Mouse (Mus musculus): Measurements from ENCODE around the gene Angel1. TPM values are rescaled to one million over a fixed set of nuclear protein-coding genes. Genes with fewer than 3 reads are reported as not detected.

Angel1 gene
- polyA plus RNA-seq, 1 experiment from 2014 or later, result 10.6 TPM

DNA sequence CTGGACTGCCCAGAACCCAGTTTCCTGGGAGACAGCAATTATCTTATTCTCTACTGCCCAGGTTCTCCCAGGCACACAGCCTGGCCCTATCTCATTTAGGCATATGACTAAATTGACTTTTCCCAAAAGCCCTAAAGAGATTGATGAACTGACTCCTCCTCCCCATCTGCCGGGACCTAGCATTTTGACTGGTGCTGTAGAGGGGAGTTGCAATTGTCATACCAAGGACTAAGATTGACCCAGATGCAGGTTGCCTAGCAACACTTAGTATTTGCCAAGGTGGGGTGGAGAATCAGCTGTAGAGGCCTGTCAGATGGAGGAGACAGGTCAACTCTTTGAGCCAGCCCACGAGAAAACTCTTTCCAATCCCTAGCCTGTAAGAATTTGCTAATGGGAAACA lies 28.3 kb downstream of the Angel1 start:
- 70% methylated on average over 2 of the region's 2 CpGs for WGBS
- Histone ChIP-seq H3K9me3 (ENCODE audit: control insufficient read depth, low read length) (no peaks in the 10 kb centered on the region), H3K36me3 (ENCODE audit: control insufficient read depth, insufficient read depth) (peaks cover 19% of the 10 kb centered on the region), H3K27me3 (replicated peaks; ENCODE audit: control insufficient read depth, insufficient read depth, low read length) (no peaks in the 10 kb centered on the region), H3K4me2 (ENCODE audit: low read length) (no peak overlapping the region), H3K4me3 (replicated peaks; ENCODE audit: low read length) (no peak overlapping the region), H3K27ac (ENCODE audit: low read length) (no peak overlapping the region; the same call in 1 of the 2 replicates), H3K4me1 (replicated peaks; ENCODE audit: control insufficient read depth, insufficient read depth, low read length) (peaks cover 28% of the 10 kb centered on the region), H3K9ac (replicated peaks; ENCODE audit: low read depth, low read length) (no peak overlapping the region)
- ATAC-seq, result no peak

DNA sequence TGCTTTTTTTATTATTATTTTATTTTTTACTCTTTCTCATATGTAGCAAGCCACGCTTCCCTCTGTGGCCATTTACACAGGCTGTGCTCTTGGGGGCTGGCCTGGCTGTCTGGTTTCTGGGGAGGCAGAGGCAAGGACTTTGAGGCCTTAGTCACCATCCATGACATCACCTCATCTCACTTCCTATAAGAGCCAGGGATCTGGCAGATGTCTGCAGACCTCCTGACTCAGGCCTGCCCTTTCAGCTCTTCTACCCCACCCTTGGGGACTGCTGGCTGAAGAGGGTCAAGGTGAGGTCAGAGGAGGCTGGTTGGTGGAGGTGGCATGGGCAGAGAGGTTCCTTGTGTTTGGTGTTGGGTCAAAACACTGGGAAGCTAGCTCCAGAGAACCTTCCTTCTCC lies 31.8 kb downstream of the Angel1 start:
- Histone ChIP-seq H3K4me1 (replicated peaks; ENCODE audit: control insufficient read depth, insufficient read depth, low read length) (peaks cover 9% of the 10 kb centered on the region), H3K9me3 (ENCODE audit: control insufficient read depth, low read length) (no peaks in the 10 kb centered on the region), H3K27me3 (replicated peaks; ENCODE audit: control insufficient read depth, insufficient read depth, low read length) (no peaks in the 10 kb centered on the region), H3K4me3 (replicated peaks; ENCODE audit: low read length) (no peak overlapping the region), H3K27ac (ENCODE audit: low read length) (no peak overlapping the region), H3K36me3 (ENCODE audit: control insufficient read depth, insufficient read depth) (peaks cover 24% of the 10 kb centered on the region), H3K4me2 (ENCODE audit: low read length) (no peak overlapping the region), H3K9ac (replicated peaks; ENCODE audit: low read depth, low read length) (no peak overlapping the region)
- no peak for ATAC-seq
- 96% methylated on average over 1 of the region's 1 CpGs for WGBS

DNA sequence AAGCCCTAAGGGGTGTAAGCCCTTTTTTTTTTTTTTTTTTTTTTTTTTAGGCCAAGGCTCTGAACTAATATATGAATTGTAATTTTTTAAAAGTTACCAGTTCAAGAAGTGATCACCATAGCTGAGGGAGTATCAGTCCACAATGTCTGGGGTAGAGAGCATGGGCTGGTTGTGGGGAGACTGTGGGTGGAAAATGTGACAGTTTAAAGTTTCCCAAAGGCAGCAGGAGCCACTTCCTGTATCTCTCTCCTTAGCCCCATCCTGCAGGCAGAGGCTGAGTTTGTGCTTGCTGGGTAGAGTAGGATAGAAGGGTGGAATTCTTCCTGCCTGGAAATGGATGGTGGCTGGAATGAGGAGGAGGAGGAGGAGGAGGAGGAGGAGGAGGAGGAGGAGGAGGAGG lies 32.9 kb downstream of the Angel1 start:
- ATAC-seq, result no peak
- no peak overlapping the region for H3K9ac ChIP-seq (replicated peaks; ENCODE audit: low read depth, low read length)
- no peaks in the 10 kb centered on the region for H3K9me3 ChIP-seq (ENCODE audit: control insufficient read depth, low read length)
- peaks cover 34% of the 10 kb centered on the region for H3K36me3 ChIP-seq (ENCODE audit: control insufficient read depth, insufficient read depth)
- H3K27ac ChIP-seq (ENCODE audit: low read length), result no peak overlapping the region
- no peak overlapping the region for H3K4me2 ChIP-seq (ENCODE audit: low read length)
- H3K27me3 ChIP-seq (replicated peaks; ENCODE audit: control insufficient read depth, insufficient read depth, low read length), result no peaks in the 10 kb centered on the region
- no peaks in the 10 kb centered on the region for H3K4me1 ChIP-seq (replicated peaks; ENCODE audit: control insufficient read depth, insufficient read depth, low read length)
- H3K4me3 ChIP-seq (replicated peaks; ENCODE audit: low read length), result no peak overlapping the region

DNA sequence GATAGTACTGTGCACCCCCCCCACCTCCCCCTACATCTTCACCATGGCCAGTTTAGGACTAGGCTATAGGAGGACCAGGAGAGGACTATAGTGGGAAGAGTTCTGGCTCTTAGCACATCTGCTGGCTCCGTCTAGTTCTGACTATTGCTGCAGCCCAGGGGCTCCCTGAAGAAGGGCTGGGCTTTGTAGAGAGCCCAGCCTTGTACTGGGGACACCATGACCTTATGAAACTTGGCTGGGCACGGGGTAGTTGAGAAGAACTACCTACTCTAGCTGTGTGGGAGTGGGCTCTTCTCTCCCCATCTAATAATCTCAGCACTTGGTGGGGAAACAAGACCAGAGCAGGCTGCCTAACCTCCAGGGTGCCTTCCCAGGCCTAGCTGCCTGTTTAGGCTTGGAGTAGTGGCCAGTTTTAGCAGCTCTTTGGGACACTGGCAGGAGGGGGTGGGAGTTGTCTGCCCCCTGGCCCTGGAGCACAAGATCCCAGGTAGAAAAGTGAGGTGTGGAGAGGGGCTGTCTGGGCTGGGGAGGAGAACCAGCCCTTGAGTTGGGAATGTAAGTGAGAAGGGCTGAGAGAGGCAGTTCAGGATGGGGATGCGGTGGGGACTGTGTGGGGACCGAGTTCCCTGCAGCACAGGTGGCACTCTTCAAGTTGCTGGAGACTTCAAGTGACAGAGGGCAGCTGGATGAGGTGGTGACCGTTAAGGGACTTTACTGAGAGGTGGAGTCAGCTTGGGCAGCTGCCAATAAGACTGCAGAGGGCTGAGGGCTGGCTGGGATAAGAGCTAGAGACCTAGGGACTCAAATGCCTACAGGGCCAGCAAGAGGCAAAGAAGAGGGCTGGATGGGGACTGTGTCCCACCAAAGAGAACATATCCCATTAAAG lies 33.5 kb downstream of the Angel1 start:
- H3K4me3 ChIP-seq (replicated peaks; ENCODE audit: low read length), result no peak overlapping the region
- H3K9me3 ChIP-seq (ENCODE audit: control insufficient read depth, low read length), result no peaks in the 10 kb centered on the region
- no peak overlapping the region for H3K27ac ChIP-seq (ENCODE audit: low read length)
- H3K36me3 ChIP-seq (ENCODE audit: control insufficient read depth, insufficient read depth), result peaks cover 38% of the 10 kb centered on the region
- H3K9ac ChIP-seq (replicated peaks; ENCODE audit: low read depth, low read length), result no peak overlapping the region
- no peak overlapping the region for H3K4me2 ChIP-seq (ENCODE audit: low read length)
- 66% methylated on average over 5 of the region's 5 CpGs for whole genome bisulfite sequencing
- ATAC-seq, result no peak
- H3K27me3 ChIP-seq (replicated peaks; ENCODE audit: control insufficient read depth, insufficient read depth, low read length), result no peaks in the 10 kb centered on the region
- no peaks in the 10 kb centered on the region for H3K4me1 ChIP-seq (replicated peaks; ENCODE audit: control insufficient read depth, insufficient read depth, low read length)

DNA sequence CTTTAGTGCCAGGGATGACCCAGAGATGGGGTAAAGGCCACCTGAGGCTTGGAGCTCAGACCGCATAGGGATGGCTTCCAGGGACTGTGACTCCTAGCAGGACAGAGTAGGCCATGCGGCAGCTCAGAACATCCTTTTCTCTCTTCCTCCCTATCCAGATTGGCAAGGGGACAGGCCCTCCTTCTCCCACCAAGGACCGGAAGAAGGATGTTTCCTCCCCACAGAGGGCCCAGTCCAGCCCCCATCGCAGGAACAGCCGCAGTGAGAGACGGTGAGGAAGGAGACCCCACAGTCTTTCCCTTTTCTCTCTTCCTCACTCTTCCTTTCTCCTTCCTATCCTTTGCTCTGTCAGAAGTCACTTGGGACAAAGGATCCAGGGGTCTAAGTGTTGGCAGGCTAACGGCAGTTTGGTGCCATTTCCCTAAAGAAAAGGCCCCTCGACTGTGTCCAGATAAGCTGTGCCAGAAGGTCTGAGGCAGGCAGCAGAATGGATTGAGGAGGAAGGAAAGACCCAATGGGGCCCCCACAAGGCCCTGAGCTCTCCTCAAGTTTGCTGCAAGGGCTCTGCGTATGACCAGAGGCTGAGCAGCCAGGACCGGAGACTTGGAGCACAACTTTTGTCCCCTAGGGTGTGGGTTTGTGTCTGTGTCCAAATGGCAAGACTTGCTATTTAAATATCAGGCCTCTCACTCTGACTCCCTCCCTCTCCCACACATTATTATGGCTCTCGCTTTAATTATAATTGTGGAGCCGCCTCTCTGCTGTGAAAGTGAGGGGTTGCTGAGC lies 35.4 kb downstream of the Angel1 start:
- Histone ChIP-seq H3K4me1 (replicated peaks; ENCODE audit: control insufficient read depth, insufficient read depth, low read length) (no peaks in the 10 kb centered on the region), H3K9ac (replicated peaks; ENCODE audit: low read depth, low read length) (no peak overlapping the region), H3K27me3 (replicated peaks; ENCODE audit: control insufficient read depth, insufficient read depth, low read length) (no peaks in the 10 kb centered on the region), H3K4me3 (replicated peaks; ENCODE audit: low read length) (no peak overlapping the region), H3K4me2 (ENCODE audit: low read length) (no peak overlapping the region), H3K9me3 (ENCODE audit: control insufficient read depth, low read length) (no peaks in the 10 kb centered on the region), H3K27ac (ENCODE audit: low read length) (no peak overlapping the region), H3K36me3 (ENCODE audit: control insufficient read depth, insufficient read depth) (peaks cover 32% of the 10 kb centered on the region)
- ATAC-seq, result no peak
- WGBS, result 76% methylated on average over 12 of the region's 12 CpGs

DNA sequence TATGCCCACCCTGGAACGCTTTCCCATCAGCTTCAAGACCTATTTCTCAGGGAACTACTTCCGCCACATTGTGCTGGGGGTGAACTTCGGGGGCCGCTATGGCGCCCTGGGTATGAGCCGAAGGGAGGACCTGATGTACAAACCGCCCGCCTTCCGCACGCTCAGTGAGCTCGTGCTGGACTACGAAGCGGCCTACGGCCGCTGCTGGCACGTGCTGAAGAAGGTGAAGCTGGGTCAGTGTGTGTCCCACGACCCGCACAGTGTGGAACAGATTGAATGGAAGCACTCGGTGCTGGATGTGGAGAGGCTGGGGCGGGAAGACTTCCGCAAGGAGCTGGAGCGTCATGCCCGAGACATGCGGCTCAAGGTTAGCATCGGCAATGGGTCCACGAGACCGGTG lies 37.3 kb downstream of the Angel1 start:
- Histone ChIP-seq H3K4me2 (ENCODE audit: low read length) (no peak overlapping the region), H3K4me1 (replicated peaks; ENCODE audit: control insufficient read depth, insufficient read depth, low read length) (peaks cover 9% of the 10 kb centered on the region), H3K36me3 (ENCODE audit: control insufficient read depth, insufficient read depth) (peaks cover 19% of the 10 kb centered on the region), H3K4me3 (replicated peaks; ENCODE audit: low read length) (no peak overlapping the region), H3K9me3 (ENCODE audit: control insufficient read depth, low read length) (no peaks in the 10 kb centered on the region), H3K27me3 (replicated peaks; ENCODE audit: control insufficient read depth, insufficient read depth, low read length) (no peaks in the 10 kb centered on the region), H3K9ac (replicated peaks; ENCODE audit: low read depth, low read length) (no peak overlapping the region), H3K27ac (ENCODE audit: low read length) (no peak overlapping the region)
- no peak for ATAC-seq
- WGBS, result 96% methylated on average over 27 of the region's 27 CpGs

DNA sequence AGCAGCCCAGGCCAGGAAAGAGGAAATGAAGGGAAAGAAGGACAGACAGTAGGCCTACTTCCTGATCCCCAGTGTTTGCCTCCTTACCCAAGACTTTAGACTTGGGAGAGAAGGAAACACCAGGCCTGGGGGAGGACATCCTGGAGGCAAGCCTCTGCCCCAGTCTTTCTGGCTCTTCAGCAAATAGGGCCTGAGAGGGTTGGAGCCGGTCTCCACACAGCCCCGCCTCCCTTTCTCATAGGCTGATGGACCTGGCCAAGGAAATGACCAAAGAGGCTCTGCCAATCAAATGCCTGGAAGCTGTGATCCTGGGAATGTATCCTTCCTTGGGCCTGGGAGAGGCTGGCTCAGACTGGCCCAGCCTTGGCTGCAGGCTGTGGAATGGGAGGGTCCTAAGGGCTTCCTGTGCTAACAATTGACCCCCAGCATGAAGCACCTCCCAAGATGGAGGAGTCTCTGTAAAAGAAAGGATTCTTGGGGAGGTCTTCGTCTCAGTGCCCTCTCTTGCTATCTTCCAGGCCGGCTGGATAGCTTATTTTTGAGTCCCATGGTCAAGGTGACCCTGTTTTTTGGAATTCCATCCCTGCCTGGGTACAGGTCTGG lies 38.2 kb downstream of the Angel1 start:
- 87% methylated on average over 4 of the region's 4 CpGs for WGBS

DNA sequence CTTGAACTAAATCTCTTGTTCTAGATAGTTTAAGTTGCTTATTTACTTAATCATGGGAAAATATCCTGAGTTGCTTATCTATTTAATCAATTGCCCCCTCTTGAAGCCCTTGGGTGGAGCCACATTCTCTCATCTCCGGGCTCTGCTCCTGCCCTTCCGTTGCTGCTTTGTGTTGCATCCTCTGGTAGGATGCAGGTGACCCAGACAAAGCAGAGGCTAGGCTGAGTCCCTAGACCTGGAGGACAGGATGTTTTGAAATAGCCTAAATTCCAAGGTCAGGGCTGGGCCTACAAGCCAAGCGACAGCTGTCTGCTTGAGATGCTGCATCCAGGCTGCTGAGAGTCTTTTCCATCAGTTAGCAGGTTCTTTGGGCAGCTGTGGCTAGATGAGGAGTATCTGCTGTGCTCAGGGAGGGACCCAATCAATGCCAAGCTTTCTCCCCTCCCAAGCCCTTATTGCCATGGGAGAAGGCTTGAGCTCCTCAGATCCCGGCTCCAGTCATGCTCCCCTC lies 38.8 kb downstream of the Angel1 start:
- WGBS, result 82% methylated on average over 4 of the region's 4 CpGs
- Histone ChIP-seq H3K36me3 (ENCODE audit: control insufficient read depth, insufficient read depth) (peaks cover 19% of the 10 kb centered on the region), H3K4me2 (ENCODE audit: low read length) (no peak overlapping the region)

More for the DNA sequence above, 38.2 kb downstream of the Angel1 start:
- peaks cover 17% of the 10 kb centered on the region for H3K4me1 ChIP-seq (replicated peaks; ENCODE audit: control insufficient read depth, insufficient read depth, low read length)
- no peak overlapping the region for H3K4me2 ChIP-seq (ENCODE audit: low read length)
- H3K27me3 ChIP-seq (replicated peaks; ENCODE audit: control insufficient read depth, insufficient read depth, low read length), result no peaks in the 10 kb centered on the region
- no peak overlapping the region for H3K9ac ChIP-seq (replicated peaks; ENCODE audit: low read depth, low read length)
- no peaks in the 10 kb centered on the region for H3K9me3 ChIP-seq (ENCODE audit: control insufficient read depth, low read length)
- 0 out of 2 replicates have a peak, but pooled peaks have one; percentile 9 for ATAC-seq
- no peak overlapping the region for H3K4me3 ChIP-seq (replicated peaks; ENCODE audit: low read length)
- H3K36me3 ChIP-seq (ENCODE audit: control insufficient read depth, insufficient read depth), result peaks cover 19% of the 10 kb centered on the region
- H3K27ac ChIP-seq (ENCODE audit: low read length), result no peak overlapping the region

More for the DNA sequence above, 38.8 kb downstream of the Angel1 start:
- Histone ChIP-seq H3K27ac (ENCODE audit: low read length) (no peak overlapping the region), H3K9me3 (ENCODE audit: control insufficient read depth, low read length) (no peaks in the 10 kb centered on the region), H3K27me3 (replicated peaks; ENCODE audit: control insufficient read depth, insufficient read depth, low read length) (no peaks in the 10 kb centered on the region), H3K9ac (replicated peaks; ENCODE audit: low read depth, low read length) (no peak overlapping the region), H3K4me1 (replicated peaks; ENCODE audit: control insufficient read depth, insufficient read depth, low read length) (peaks cover 23% of the 10 kb centered on the region), H3K4me3 (replicated peaks; ENCODE audit: low read length) (no peak overlapping the region)
- no peak for ATAC-seq
